Mouse (Mus musculus) testis, adult 2 months (tissue): Measurements from ENCODE around the gene Fam217a.
"Not testable (repeated sequence)": the region's sequence is repeated elsewhere in the genome, so short reads cannot be mapped to it uniquely, and the experiment has no call there.

Experiments used
- CTCF ChIP-seq: fragments of 200-500 bp; IDR thresholded peaks from 2 replicates; pipeline ENCODE4 v1.5.1; 2012; ENCODE audit warnings: low read depth, mild to moderate bottlenecking, inconsistent platforms, low read length, moderate library complexity; ENCODE audit not compliant: control insufficient read depth, insufficient read depth, insufficient replicate concordance
- POLR2A ChIP-seq: fragments of 200-500 bp; IDR thresholded peaks from 2 replicates; pipeline ENCODE4 v1.6.1; 2012; ENCODE audit warnings: low read depth, mild to moderate bottlenecking, inconsistent platforms, low read length, moderate library complexity; ENCODE audit not compliant: control insufficient read depth

DNA sequence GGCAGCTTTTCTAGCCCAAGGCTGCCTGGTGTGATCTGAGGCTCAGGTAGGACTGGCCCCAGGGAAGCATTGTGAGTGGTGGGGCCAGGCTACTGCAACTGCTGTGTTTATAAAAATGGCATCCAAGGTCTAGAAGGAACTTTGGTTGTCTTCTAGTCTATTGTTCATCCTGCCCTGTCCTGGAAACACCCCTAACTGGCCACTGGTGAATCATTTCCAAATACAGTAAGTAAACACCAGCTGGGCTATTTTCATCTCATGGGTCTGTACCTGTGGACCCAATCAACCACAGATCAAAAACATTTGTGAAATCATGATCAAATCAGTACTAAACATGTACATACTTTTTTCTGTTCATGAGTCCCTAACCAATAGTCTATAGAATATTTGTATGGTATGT, 48.3 kb upstream of the Fam217a start:
- not testable (repeated sequence) for TF ChIP-seq CTCF, POLR2A
